Mouse (Mus musculus): ENCODE data around the gene Gdpd4. TPM values are rescaled to one million over a fixed set of nuclear protein-coding genes. Genes with fewer than 3 reads are reported as not detected.

Gdpd4 gene
- polyA plus RNA-seq (2012; ENCODE audit: low replicate concordance): not detected in 2 replicates

GRCm38 (mm10) chr7:97919742-97920141 lies at the start of gene Gdpd4:
Gene Gdpd4 (plus strand): TSS chr7:97919955.

Other genes with a start within 250 kb of the Gdpd4 start
- 21.3 and 25.7 TPM in 2 replicates for gene Clns1a, start 223.3 kb upstream of the Gdpd4 start, polyA plus RNA-seq (2012; ENCODE audit: low replicate concordance)
- 0.25 and 1.0 TPM in 2 replicates for gene Aqp11, start 181.7 kb upstream of the Gdpd4 start, polyA plus RNA-seq (2012; ENCODE audit: low replicate concordance)
- gene Pak1, start 131.4 kb upstream of the Gdpd4 start, polyA plus RNA-seq (2012; ENCODE audit: low replicate concordance): 14.3 and 27.7 TPM in 2 replicates
- gene Myo7a, start 199.6 kb downstream of the Gdpd4 start, polyA plus RNA-seq (2012; ENCODE audit: low replicate concordance): 4.7 and 9.2 TPM in 2 replicates
- gene Omp, start 225.5 kb downstream of the Gdpd4 start, polyA plus RNA-seq (2012; ENCODE audit: low replicate concordance): 0.10 and 0.29 TPM in 2 replicates

Data from hematopoietic multipotent progenitor cell, adult 10-12 weeks (in vitro differentiated cells).